Mouse (Mus musculus) liver, embryonic 14.5 days (tissue): ENCODE measurements around the gene As3mt.

Experiments
- CTCF ChIP-seq: IDR thresholded peaks from 2 replicates; pipeline ENCODE4 v1.5.1; 2016; ENCODE audit warnings: antibody characterized with exemption, low read depth, control low read depth
- EP300 ChIP-seq: IDR thresholded peaks from 2 replicates; pipeline ENCODE4 v1.6.1; 2016; ENCODE audit warnings: antibody characterized with exemption, low read depth

GRCm38 (mm10) chr19:46715016-46715415 is 7.8 kb downstream of the As3mt start:
- TF ChIP-seq CTCF (no peak), EP300 (no peak)
